ENCODE assay signal across 11 mouse cellular contexts in genomic region chr15:102512010-102512409, GRCm38 (mm10). TPM values are rescaled to one million over a fixed set of nuclear protein-coding genes. Genes with fewer than 3 reads are reported as not detected.
DNase-seq lines count a peak whose midpoint lies in the region; ATAC-seq lines count a peak whose summit lies in the region.
"Had no signal": no experiment of that assay in that cellular context is flagged by ENCODE, and none has a peak within 500 bp of the region (broad histone marks: within the 10 kb centered on the region; RNA-seq: fewer than 3 reads in every experiment).

No protein-coding gene starts in this region.

- ATAC-seq in lung, embryonic 15.5 days (ENCODE audit: borderline replicate concordance, extremely low read depth, low FRiP score, low TSS enrichment) = no peak
- ATAC-seq in stomach, embryonic 16.5 days (ENCODE audit: insufficient read depth, low FRiP score) = no peak
- ATAC-seq: Patski had no signal

- H3K4me1 ChIP-seq in lung, embryonic 15.5 days = peaks cover 35% of the 10 kb centered on the region
- H3K4me1 ChIP-seq in limb, embryonic 10.5 days = peaks cover 53% of the 10 kb centered on the region
- H3K4me1 ChIP-seq in stomach, embryonic 16.5 days (ENCODE audit: control insufficient read depth, insufficient read depth, low read length) = peaks cover 38% of the 10 kb centered on the region

- 0 out of 2 replicates have a peak overlapping the region, but pooled peaks have one; percentile 10 for H3K27ac ChIP-seq in lung, embryonic 15.5 days
- peak overlapping the region; percentile 84 for H3K27ac ChIP-seq in limb, embryonic 10.5 days
- peak overlapping the region; percentile 80; the same call in 1 of the 2 replicates for H3K27ac ChIP-seq in stomach, embryonic 16.5 days (ENCODE audit: low read length)

- H3K4me3 ChIP-seq in lung, embryonic 15.5 days = no peak overlapping the region
- H3K4me3 ChIP-seq in limb, embryonic 10.5 days = peak overlapping the region; percentile 64
- no peak overlapping the region for H3K4me3 ChIP-seq in stomach, embryonic 16.5 days (replicated peaks; ENCODE audit: low read length)

- H3K36me3 ChIP-seq in lung, embryonic 15.5 days = no peaks in the 10 kb centered on the region
- peaks cover 15% of the 10 kb centered on the region for H3K36me3 ChIP-seq in limb, embryonic 10.5 days
- no peaks in the 10 kb centered on the region for H3K36me3 ChIP-seq in stomach, embryonic 16.5 days (ENCODE audit: control insufficient read depth, insufficient read depth, low read length)

- 0 out of 2 replicates have a peak overlapping the region, but pooled peaks have one; percentile 5 for H3K9ac ChIP-seq in lung, embryonic 15.5 days
- no peak overlapping the region for H3K9ac ChIP-seq in stomach, embryonic 16.5 days (ENCODE audit: low read length)

- H3K9me3 ChIP-seq in lung, embryonic 15.5 days = no peaks in the 10 kb centered on the region
- H3K9me3 ChIP-seq in limb, embryonic 10.5 days (replicated peaks) = no peaks in the 10 kb centered on the region
- no peaks in the 10 kb centered on the region for H3K9me3 ChIP-seq in stomach, embryonic 16.5 days (replicated peaks; ENCODE audit: control insufficient read depth, low read length)

- 47% methylated on average over 5 of the region's 5 CpGs for WGBS in lung, embryonic 15.5 days
- WGBS in limb, embryonic 10.5 days = 26% methylated on average over 5 of the region's 5 CpGs
- WGBS in stomach, embryonic 16.5 days = 45% methylated on average over 5 of the region's 5 CpGs

- peak; percentile 44 to 51 for DNase-seq in cerebellum, adult 18-20 months
- DNase-seq in cerebellum, adult 8-10 months = no peak
- no peak for DNase-seq in lung, postnatal 4 days
- DNase-seq in limb, embryonic 10.5 days (ENCODE audit: low spot score) = no peak
- no peak for DNase-seq in layer of hippocampus, adult 8-10 months (ENCODE audit: low spot score in 2 of 2)
- DNase-seq in layer of hippocampus, adult 9-11 months = no peak
- DNase-seq: thymus, postnatal 14 days had no signal

- no peak overlapping the region for H3K4me2 ChIP-seq in lung, embryonic 15.5 days
- no peak overlapping the region for H3K4me2 ChIP-seq in stomach, embryonic 16.5 days (ENCODE audit: low read depth, low read length)

- no peaks in the 10 kb centered on the region for H3K27me3 ChIP-seq in lung, embryonic 15.5 days
- H3K27me3 ChIP-seq in limb, embryonic 10.5 days (ENCODE audit: low read depth, poor library complexity, severe bottlenecking) = no peaks in the 10 kb centered on the region
- no peaks in the 10 kb centered on the region for H3K27me3 ChIP-seq in stomach, embryonic 16.5 days (ENCODE audit: control insufficient read depth, insufficient read depth, low read length)
- H3K27me3 ChIP-seq: Patski had no signal

RNA-seq across cellular contexts. Expression of gene Map3k12, which starts 4.9 kb away (rescaled TPM):
- 11.8 and 14.4 TPM in 2 replicates for polyA plus RNA-seq in lung, embryonic 15.5 days (2015; fragmentation: Nextera tagmentation; extraction: Ambion mirVana)
- polyA plus RNA-seq in limb, embryonic 10.5 days (2016; fragmentation: Nextera tagmentation; extraction: Ambion mirVana) = 23.8 and 27.7 TPM in 2 replicates
- 14.3 and 15.1 TPM in 2 replicates for polyA plus RNA-seq in stomach, embryonic 16.5 days (2015; fragmentation: Nextera tagmentation; extraction: Ambion mirVana)
- 10 to 100 TPM; 87.5 to 99.1 (median 96.9) TPM for total RNA-seq in layer of hippocampus, adult 8-10 months (2022)

RNA-seq across cellular contexts. Expression of gene Tarbp2, which starts 6.0 kb away (rescaled TPM):
- polyA plus RNA-seq in lung, embryonic 15.5 days (2015; fragmentation: Nextera tagmentation; extraction: Ambion mirVana) = 80.7 and 82.7 TPM in 2 replicates
- polyA plus RNA-seq in limb, embryonic 10.5 days (2016; fragmentation: Nextera tagmentation; extraction: Ambion mirVana) = 143 and 150 TPM in 2 replicates
- polyA plus RNA-seq in stomach, embryonic 16.5 days (2015; fragmentation: Nextera tagmentation; extraction: Ambion mirVana) = 84.0 and 87.0 TPM in 2 replicates
- total RNA-seq in layer of hippocampus, adult 8-10 months (2022) = 10 to 100 TPM; 34.0 to 39.8 (median 36.6) TPM

RNA-seq across cellular contexts. Expression of gene Gm10337, which starts 8.5 kb away (rescaled TPM):
- polyA plus RNA-seq in lung, embryonic 15.5 days (2015; fragmentation: Nextera tagmentation; extraction: Ambion mirVana) = not detected in 2 replicates
- polyA plus RNA-seq in limb, embryonic 10.5 days (2016; fragmentation: Nextera tagmentation; extraction: Ambion mirVana) = 3.8 and 4.8 TPM in 2 replicates
- polyA plus RNA-seq in stomach, embryonic 16.5 days (2015; fragmentation: Nextera tagmentation; extraction: Ambion mirVana) = not detected in 2 replicates
- not detected for total RNA-seq in layer of hippocampus, adult 8-10 months (2022)
- polyA plus RNA-seq: lung, embryonic 16.5 days had no signal

RNA-seq across cellular contexts. Expression of gene Npff, which starts 12.7 kb away (rescaled TPM):
- polyA plus RNA-seq in lung, embryonic 15.5 days (2015; fragmentation: Nextera tagmentation; extraction: Ambion mirVana) = 2.0 and 5.4 TPM in 2 replicates
- polyA plus RNA-seq in limb, embryonic 10.5 days (2016; fragmentation: Nextera tagmentation; extraction: Ambion mirVana) = 1.7 and 1.8 TPM in 2 replicates
- 2.0 and 3.6 TPM in 2 replicates for polyA plus RNA-seq in stomach, embryonic 16.5 days (2015; fragmentation: Nextera tagmentation; extraction: Ambion mirVana)
- total RNA-seq in layer of hippocampus, adult 8-10 months (2022) = 1 to 10 TPM; 3.0 to 6.2 (median 4.4) TPM

RNA-seq across cellular contexts. Expression of gene Pcbp2, which starts 41.7 kb away (rescaled TPM):
- polyA plus RNA-seq in lung, embryonic 15.5 days (2015; fragmentation: Nextera tagmentation; extraction: Ambion mirVana) = 217 TPM in 2 replicates
- 230 and 235 TPM in 2 replicates for polyA plus RNA-seq in limb, embryonic 10.5 days (2016; fragmentation: Nextera tagmentation; extraction: Ambion mirVana)
- 166 TPM in 2 replicates for polyA plus RNA-seq in stomach, embryonic 16.5 days (2015; fragmentation: Nextera tagmentation; extraction: Ambion mirVana)
- 100 to 1,000 TPM; 489 to 507 (median 494) TPM for total RNA-seq in layer of hippocampus, adult 8-10 months (2022)

Comparison
In these comparisons a context has a peak if more than half of its experiments do, and no peak if none do; other contexts are left out.
1. DNase-seq: peak in cerebellum, adult 18-20 months (2 of 2); none in cerebellum, adult 8-10 months (single experiment), lung, postnatal 4 days (0 of 2), limb, embryonic 10.5 days (single experiment), layer of hippocampus, adult 8-10 months (0 of 2) and layer of hippocampus, adult 9-11 months (single experiment).
2. H3K27ac ChIP-seq: peak in every context shown above with its lines; median percentile 84 in limb, embryonic 10.5 days; 80 in stomach, embryonic 16.5 days; 10 in lung, embryonic 15.5 days.